Mouse (Mus musculus) thymus, adult 2 months (tissue): ENCODE measurements at regions not wholly inside any gene's neighbourhood (a gene's known extent, or its start where the extent isn't known, plus 50 kb on each side); places are given as distances from the start of the nearest gene placed in this dataset.

ENCODE experiments used
- CTCF ChIP-seq: fragments of 200-500 bp; IDR thresholded peaks from 2 replicates; pipeline ENCODE4 v1.5.1; 2012; ENCODE audit warnings: mild to moderate bottlenecking, control low read depth, low read length, moderate library complexity, borderline replicate concordance; ENCODE audit not compliant: control insufficient read depth, poor library complexity, insufficient read depth; ENCODE audit errors: extremely low read depth
- POLR2A ChIP-seq: fragments of 200-500 bp; IDR thresholded peaks from 2 replicates; pipeline ENCODE4 v1.6.1; 2012; ENCODE audit warnings: mild to moderate bottlenecking, low read length, control low read depth, moderate library complexity; ENCODE audit not compliant: control insufficient read depth, poor library complexity, insufficient read depth; ENCODE audit errors: extremely low read depth

DNA sequence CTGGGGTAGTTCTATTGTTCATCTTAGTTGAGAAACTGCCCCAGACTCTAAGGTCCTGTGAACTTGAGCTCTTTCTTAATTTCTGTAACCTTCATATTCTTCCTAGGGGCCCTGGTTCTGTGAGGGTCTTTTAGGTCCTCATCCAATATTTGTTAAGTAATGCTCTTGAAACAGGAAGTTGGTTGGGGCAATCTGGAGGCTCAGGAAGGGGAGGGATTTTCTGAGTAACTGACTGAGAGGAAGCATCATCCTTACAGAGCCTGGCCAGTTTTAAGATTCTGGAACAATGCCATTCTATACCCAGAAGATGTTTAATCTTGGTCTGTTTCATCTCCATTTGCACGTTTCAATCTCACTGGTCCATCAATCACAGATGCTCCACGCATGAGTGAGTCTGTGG lies 435.6 kb upstream of the Gm26657 start:
- TF ChIP-seq CTCF (no peak), POLR2A (no peak)
